Mouse (Mus musculus): ENCODE measurements around the gene Lgals2.

DNA sequence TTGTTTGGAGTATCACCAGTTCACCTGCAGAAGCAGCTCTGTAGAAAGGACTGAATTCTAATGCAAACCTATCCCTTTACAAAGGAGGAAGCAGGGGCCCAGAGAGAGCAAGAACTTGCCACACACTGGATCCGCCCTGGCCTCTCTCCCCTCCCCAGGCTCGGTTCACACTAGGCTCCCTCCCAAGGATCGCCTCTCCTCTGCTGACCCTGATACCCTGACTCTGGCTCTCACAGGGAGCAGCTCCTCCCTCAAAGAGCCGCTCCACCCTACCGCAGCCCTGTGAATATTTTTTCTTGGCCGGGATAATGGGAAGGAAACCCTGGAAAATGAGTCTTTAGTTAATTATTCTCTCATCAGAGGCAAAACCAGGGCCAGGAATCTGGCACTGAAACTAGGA is 51.0 kb downstream of the Lgals2 start:
- TF ChIP-seq GATA2 (IDR thresholded peaks at IDR 0.05; ENCODE audit: borderline replicate concordance, low read depth, low read length) (no peak), POLR2AphosphoS5 (IDR thresholded peaks at IDR 0.05; ENCODE audit: insufficient replicate concordance, low read depth, low read length) (no peak)

All from G1E (cell line).